Mouse (Mus musculus) erythroid progenitor cell, adult 5-6 weeks (primary cell): Measurements from ENCODE around the gene Ahsa1. TPM values are rescaled to one million over a fixed set of nuclear protein-coding genes. Genes with fewer than 3 reads are reported as not detected.
"Not testable (repeated sequence)": the region's sequence is repeated elsewhere in the genome, so short reads cannot be mapped to it uniquely, and the experiment has no call there.

Experiments
- ATAC-seq: replicated peaks from 2 replicates; pipeline ENCODE4 v1.8.0; 2016; ENCODE audit warnings: moderate number of reproducible peaks, mild to moderate bottlenecking, moderate TSS enrichment, inconsistent platforms; ENCODE audit not compliant: poor library complexity, low FRiP score, severe bottlenecking
- total RNA-seq, 2 experiments: library from RNA; stranded (forward) in 1 of 2; stranded (reverse) in 1 of 2; fragments of 150-400 nt in 1 of 2; fragments of 186-747, 209-891 nt in 1 of 2; gene quantifications; 2 replicates each; pipeline versions ENCODE4 v1.2.3 to v1.2.4; 2015 to 2017; ENCODE audit warnings: low replicate concordance in 2 of 2

Ahsa1 gene
- total RNA-seq, 2 experiments from 2014 or later = 28.5 to 58.2 TPM

DNA sequence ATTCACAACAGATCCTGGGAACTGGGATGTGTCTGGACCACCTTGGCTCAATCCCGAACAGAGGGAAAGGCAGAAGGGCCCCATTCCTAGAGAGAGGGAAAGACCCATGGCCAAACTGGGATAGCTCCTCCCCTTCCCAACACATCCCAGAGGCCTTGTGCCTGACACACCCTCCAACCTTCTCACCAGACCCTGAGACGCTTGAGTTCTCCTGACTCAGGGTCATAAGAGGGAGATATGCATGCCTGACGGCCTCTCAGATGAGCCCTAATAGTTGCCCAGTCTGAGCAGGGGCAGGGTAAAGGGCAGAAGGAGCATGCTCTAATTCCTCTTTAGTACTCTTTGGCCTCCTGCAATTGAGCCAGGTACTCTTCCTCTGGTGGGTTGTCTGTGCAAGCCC lies 13.1 kb downstream of the Ahsa1 start:
- no peak for ATAC-seq

DNA sequence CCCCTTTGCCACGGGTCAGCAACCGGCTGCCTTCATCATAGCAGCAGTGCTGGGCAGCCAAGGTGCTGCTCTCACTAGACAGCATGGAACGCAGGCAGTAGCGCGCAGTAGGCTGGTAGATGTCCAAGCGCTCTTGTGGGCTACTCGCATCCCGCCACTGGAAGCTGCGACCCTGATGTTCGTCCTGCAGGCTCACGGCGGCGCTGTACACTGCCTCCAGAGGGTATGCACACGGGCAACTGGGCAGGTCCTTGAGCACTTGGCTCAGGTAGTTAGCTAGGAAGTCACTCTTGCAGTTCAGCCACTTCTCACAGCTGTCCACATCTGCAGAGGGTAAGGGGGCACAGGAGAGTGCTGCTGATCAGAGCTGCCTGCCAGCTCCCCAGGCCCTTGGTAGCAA lies 13.6 kb downstream of the Ahsa1 start:
- no peak for ATAC-seq

DNA sequence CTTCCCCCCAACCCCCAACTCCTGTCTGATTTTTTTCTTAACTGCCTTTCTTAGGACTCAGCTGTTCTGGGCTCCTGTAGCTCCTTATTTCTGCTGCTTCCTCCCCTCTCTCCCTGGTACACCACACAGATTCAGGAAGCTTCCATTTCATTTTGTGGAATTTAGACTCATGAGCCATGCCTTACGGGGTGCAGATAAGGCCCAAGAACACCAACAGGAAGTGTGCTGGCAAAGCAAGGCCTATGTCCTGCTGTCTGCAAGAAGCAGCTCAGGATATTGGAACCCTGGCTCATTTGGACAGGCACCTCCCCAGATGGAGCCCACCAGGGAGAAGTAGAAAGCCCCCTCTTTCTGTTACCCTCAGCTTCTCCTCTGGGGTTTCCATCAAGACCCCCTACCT lies 15.5 kb downstream of the Ahsa1 start:
- ATAC-seq = no peak

DNA sequence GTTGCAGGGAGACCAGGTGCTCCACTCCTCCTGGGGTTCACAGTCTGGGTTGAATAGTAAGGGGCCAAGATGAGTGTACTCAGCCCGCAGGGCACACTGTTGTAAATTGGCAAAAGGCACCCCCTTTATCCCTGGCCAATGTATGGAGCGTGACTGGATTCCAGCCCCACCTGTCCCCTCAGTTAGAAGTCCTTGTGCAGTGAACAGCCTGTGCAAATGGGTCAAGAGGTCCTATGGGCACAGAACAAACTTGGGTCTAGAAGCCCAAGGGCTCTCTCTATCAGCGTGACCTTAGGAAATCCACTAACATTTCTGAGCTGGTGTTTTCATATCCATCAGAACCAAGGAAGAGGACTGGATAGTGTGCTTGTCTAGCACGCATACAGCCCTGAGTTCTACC lies 16.5 kb downstream of the Ahsa1 start:
- no peak for ATAC-seq

DNA sequence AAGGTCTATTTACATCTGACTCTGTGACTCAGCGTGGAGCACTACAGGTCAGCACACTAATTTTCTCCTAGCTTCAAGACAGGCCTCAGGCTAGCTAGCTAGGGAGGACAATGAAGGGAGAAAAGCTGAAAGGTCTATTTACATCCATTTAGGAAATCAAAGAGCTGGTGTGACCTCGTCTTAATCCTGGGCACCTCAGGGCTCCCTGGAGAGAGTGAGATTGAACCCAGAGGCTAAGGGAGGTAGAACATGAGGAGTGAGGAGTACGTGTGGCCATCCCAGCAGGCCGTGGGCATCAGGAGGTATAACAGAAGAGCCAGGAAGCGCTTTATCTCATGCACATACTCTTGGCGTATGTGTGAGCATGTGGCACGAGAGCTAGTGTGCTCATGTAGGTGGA lies 17.4 kb downstream of the Ahsa1 start:
- no peak for ATAC-seq

DNA sequence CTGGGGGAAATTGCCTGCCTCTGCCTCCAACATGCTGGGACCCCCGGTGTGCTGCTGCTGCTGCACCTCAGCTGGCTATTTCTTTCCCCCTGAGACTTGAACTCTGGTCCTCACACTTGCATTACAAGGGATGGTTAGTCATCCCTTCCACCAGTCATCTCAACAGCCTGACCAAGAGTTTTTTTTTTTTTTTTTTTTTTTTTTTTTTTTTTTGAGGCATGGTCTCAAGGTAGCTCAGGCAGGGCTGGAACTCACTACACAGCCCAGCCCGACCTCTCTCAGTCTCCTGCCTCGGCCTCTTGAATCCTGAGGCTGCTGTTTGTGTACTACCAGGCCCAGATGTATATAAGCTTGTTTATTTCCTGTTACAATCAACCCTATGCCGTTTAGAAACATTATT lies 18.0 kb downstream of the Ahsa1 start:
- ATAC-seq = no peak

DNA sequence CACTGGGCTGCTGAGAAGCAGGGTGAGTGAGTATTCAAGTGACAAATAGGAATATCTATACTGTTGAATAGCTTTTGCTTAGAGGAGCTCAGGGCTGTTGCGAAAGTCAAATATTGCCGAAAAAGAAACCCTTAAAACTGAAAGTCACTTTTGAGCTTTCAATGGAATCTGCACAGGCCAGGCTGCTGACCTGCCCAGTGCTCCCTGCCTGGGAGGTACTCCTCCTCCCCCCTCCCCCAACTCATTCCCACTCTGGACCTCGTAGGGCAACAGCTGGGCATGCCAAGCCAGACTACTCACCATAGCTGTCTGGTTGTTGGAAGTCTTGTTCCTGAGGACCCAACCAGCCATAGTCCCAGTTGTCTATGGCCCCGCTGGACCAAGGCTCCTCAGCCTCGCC lies 18.4 kb downstream of the Ahsa1 start:
- no peak for ATAC-seq

DNA sequence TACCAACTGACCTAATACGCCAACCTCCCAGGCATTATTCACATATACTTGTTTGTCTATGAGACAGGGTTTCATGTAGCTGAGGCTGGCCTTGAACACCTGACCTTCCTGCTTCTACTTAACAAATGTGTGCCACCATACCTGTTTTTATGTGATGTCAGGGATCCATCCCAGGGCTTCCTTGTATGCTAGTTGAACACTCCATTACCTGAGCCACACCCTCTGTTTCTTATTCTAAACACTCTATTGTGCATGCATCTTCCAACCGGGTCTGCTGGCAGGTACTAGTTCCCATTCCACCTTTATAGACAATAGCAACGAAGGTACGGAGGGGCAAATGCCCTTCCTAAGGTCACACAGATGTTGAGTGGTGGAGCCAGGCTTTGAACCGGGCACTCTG lies 22.8 kb downstream of the Ahsa1 start:
- no peak for ATAC-seq

DNA sequence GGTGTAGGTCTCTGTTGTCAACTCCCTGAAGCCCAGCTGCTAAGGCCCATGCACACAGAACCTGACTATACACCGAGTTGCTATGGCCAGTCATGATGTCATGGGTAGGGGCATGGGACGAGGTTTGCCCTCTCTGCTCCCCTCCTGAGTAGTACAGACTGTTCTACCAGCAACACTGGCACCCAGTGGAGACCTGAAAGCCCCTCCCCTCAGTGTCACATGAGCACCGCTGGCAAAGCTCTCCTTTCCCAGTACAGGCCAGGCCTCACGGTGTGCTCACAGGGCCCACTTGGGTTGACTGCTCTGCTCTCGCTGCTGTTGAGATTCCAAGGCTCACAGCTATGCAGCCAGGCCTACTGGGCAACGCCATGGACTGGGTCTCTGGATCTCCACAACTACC lies 27.7 kb downstream of the Ahsa1 start:
- ATAC-seq = 0 out of 2 replicates have a peak, but pooled peaks have one; percentile 25

DNA sequence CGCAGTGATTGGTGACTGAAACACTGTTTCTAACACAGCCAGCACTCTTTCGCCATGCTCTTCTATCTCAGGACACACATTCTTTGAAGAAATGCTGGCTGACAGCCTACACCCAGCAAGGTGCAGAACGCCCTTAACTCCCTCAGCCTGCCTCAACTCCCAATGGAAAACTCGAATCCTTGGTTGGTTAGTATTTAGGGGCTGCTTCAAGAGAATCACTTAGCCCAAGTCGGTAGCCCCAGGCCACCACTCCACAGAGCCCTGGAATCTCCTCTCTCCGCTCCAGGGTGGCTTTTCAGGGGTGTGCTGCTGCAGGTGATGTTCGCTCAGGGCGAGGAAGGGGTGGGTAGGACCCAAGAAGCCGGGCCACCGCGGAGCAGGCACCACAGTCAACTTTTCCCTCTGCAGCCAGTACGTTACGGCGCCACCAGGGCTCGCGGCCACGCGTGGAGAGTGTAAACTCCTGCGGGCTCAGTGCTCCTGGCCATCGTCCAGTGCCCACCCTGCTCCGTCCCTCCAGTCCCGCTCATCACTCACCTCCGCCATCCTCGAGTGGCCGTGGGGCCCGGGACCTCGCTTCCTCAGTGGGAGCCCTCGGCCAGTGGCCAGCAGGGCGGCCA lies 32.9 kb downstream of the Ahsa1 start:
- ATAC-seq = no peak; the same call in 1 of the 2 replicates

DNA sequence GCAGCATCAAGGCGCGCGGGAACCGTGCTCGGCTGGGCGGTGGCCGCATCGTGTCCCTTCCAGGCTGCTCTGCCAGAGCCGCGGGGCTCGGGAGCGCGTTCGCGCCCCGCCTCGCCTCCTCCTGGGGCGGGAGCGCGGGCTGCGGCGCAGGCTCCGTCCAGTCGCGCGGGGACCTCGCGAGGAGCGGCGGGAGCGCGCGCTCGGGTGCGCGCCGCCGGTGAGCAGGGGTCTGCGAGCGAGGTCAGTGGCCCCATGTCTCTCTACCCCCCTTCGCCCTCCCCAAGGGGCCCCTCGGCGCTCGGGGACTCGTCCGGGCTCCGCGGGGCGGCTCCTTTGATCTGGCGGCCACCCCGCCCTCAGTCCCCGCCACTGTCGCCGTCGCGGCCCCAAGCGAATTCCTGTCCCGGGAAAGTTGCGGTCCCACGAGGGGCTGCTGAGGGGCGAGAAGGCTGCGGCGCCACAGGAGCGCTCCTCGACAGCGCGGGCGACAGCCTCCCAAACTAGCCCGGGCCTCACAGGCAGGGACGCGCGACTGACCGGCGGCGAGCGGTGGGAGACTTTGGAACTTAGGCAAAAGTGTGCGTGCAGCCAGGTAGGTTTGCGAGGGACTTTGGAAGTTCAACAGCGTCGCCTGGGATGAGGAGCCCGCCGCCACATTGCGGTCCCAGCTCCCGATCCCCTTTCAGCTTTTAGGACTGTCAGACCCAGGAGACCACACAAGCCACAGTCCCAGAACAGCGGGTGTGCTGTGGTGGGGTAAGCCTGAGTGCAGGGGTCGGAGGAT lies 33.6 kb downstream of the Ahsa1 start, which contains the start of gene Ism2:
Ism2 (minus strand) TSS at position 49 of the 784 bp plus-strand sequence.
- no peak for ATAC-seq

DNA sequence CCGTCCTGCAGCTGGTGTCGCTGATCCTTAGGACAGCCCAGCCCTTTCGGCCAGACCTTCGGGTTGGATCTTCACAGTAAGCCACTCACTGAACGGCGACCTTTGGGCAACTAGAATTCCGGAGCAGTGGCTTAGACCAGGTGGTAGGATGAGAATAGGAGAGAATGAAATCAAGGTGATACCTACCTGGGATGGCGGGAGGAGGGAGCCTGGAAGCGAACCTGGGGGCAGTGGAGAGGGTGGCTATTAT lies 34.1 kb downstream of the Ahsa1 start:
- no peak for ATAC-seq

DNA sequence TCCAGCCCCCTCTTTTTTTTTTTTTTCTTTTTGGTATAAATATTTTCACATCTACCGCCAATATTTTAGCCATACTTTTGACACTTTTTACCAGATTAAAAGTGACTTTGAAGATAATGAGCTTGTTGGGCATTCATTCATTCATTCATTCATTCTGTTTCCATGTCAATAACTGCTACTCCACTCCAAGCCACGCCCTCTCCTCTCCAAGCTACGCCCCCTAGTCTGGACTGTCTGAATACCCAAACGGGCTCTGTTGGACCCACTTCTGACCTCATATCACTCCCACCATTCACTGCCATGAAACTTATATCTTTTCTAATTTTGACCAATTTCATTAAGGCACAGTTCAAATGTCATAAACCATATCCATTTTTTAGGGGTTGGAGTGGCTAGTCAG lies 34.9 kb downstream of the Ahsa1 start:
- ATAC-seq = no peak

DNA sequence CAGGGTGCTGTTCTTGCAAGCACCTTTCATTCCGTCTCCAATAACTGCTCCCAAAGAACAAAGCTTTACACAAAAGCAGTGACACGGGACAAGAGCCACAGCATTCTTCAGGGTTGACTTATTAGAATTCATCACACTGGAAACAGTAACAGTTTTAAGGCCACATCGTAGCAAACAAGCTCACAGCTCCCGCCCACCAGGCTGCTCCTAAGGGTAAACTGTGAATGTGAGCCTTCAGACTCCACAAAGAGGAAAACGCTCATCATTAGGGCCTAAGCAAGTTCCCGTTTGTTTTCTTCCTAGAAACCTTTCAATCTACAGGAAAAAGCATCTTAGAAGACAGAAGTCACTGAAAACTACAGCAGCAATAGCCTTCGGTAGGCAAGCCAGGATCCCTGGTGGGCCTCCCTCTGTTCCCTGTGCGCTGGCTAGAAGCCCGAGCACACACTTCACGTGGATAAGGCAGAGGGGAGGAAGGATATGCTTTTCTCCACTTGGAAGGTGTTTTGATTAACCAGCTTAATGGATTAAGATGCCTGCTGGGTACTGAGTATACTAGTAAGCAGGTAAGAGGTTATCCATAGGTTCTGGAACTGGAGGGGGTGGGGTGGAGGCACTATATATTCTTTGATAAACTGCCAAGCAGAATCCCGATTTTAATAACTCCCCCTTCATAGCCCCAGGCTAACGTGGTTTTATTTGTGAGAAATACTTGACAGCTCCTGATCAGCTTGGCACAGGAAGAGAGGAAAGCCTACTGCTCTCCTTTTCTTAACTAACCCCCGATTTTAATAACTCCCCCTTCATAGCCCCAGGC lies 39.7 kb downstream of the Ahsa1 start:
- no peak for ATAC-seq

DNA sequence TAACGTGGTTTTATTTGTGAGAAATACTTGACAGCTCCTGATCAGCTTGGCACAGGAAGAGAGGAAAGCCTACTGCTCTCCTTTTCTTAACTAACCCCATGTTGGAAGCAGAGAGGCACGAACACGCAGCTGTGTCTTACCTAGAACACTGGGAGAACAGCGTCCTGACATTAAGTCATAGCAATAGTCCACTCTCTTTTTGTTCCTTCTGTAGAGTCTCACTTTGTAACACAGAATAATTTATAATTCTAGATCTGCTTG lies 40.2 kb downstream of the Ahsa1 start:
- ATAC-seq = not testable (repeated sequence)

DNA sequence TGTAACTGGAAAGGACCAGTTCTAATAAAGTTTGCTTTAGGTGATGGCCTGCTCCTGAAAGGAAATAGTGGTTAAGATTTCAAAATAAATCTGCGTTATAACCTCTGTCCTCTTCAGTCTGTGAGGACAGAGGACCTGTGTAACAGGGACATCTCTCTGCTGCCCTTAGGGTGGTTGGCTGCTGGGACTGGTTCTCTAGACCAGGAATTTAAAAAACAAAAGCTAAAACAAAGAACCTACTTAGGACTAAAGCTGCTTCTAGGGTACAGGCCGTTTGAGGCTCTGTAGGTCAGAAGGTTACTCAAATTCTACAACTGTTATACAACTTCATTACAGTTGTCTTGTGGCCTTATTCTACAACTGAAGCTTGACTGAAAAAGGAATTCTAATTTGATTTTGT lies 46.8 kb downstream of the Ahsa1 start:
- ATAC-seq = no peak

DNA sequence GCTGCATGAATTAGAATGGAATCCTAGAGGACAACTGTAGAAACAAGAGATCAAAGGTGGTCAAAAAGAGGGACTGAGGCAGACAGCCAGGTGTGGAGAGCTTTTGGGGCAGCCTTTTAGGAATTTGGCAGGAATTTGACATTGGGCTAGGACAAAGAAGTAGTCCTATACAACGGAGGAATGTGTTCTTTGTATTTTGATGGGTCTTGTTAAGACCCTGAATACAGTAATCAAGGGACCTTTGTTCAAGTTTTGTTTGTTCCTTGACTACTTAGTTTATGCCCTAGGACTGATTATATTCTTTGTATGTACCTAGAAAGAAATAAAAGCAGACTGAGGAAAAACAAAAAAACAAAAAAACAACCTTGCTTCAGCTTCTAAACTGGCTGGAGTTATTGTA lies 51.7 kb downstream of the Ahsa1 start:
- ATAC-seq = no peak

DNA sequence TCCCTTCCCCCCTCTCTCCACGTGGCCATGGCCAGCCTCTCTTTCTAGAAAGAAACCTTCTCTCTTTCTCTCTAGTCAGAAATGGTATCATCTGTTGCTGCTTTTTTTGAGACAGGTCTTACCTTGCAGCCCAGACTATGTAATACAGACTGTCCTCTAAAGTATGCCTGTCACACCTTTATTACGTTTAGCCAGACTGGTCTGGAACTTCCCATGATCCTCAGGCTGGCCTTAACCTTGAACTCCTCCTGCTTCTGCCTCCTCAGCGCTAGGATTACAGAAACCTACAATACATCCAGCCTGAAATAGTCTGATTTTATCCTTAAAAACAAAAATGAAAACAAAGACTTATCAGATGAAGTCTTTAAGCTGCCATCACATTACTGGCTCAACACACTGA lies 53.0 kb downstream of the Ahsa1 start:
- no peak for ATAC-seq
